Mouse (Mus musculus) G1E-ER4 (cell line): Measurements from ENCODE around the gene Ankfn1. TPM values are rescaled to one million over a fixed set of nuclear protein-coding genes. Genes with fewer than 3 reads are reported as not detected.

Source experiments
- GATA1 ChIP-seq: IDR thresholded peaks from one replicate; pipeline ENCODE4 v1.8.0; 2012; ENCODE audit warnings: low read length, inconsistent platforms
- polyA plus RNA-seq: library from polyadenylated mRNA; stranded (reverse); fragments of >175 nt; gene quantifications from 2 replicates; pipeline ENCODE4 v1.2.3, GENCODE M21; 2012

Gene Ankfn1
- polyA plus RNA-seq, 1 experiment: not detected

GRCm38 (mm10) chr11:89718491-89718982, 58.9 kb downstream of the Ankfn1 start:
- no peak for TF ChIP-seq GATA1

GRCm38 (mm10) chr11:89716351-89716750, 61.1 kb downstream of the Ankfn1 start:
- no peak for TF ChIP-seq GATA1

GRCm38 (mm10) chr11:89708526-89708925, 68.9 kb downstream of the Ankfn1 start:
- TF ChIP-seq GATA1: no peak

GRCm38 (mm10) chr11:89696431-89697403, 80.7 kb downstream of the Ankfn1 start:
- no peak for TF ChIP-seq GATA1

GRCm38 (mm10) chr11:89693686-89694085, 83.8 kb downstream of the Ankfn1 start:
- TF ChIP-seq GATA1: no peak

GRCm38 (mm10) chr11:89676922-89677321, 100.5 kb downstream of the Ankfn1 start:
- TF ChIP-seq GATA1: no peak

GRCm38 (mm10) chr11:89673916-89674507, 103.4 kb downstream of the Ankfn1 start:
- TF ChIP-seq GATA1: no peak

- TF ChIP-seq GATA1: no peak
Measured at GRCm38 (mm10) chr11:89672510-89673085, 104.9 kb downstream of the Ankfn1 start.

- no peak for TF ChIP-seq GATA1
Measured at GRCm38 (mm10) chr11:89665170-89665880, 112.1 kb downstream of the Ankfn1 start.

- TF ChIP-seq GATA1: no peak
Measured at GRCm38 (mm10) chr11:89659048-89659447, 118.4 kb downstream of the Ankfn1 start.

- no peak for TF ChIP-seq GATA1
Measured at GRCm38 (mm10) chr11:89656556-89656955, 120.9 kb downstream of the Ankfn1 start.

- TF ChIP-seq GATA1: no peak
Measured at GRCm38 (mm10) chr11:89635740-89636139, 141.7 kb downstream of the Ankfn1 start.

GRCm38 (mm10) chr11:89631315-89631714, 146.1 kb downstream of the Ankfn1 start:
- no peak for TF ChIP-seq GATA1

GRCm38 (mm10) chr11:89628562-89628961, 148.9 kb downstream of the Ankfn1 start:
- TF ChIP-seq GATA1: no peak

- TF ChIP-seq GATA1: no peak
Measured at GRCm38 (mm10) chr11:89627232-89627631, 150.2 kb downstream of the Ankfn1 start.
